Mouse (Mus musculus): ENCODE data around the gene Ccnf. TPM values are rescaled to one million over a fixed set of nuclear protein-coding genes. Genes with fewer than 3 reads are reported as not detected.

Ccnf gene
- total and polyA plus RNA-seq, 3 experiments, result 65.1 to 87.0 (median 73.4) TPM

- peaks cover 59% of the 10 kb centered on the region for H3K36me3 ChIP-seq (replicated peaks)
- peak overlapping the region; percentile 97 for H3K4me3 ChIP-seq (ENCODE audit: low read depth, low read length)
- ATAC-seq (ENCODE audit: extremely low read depth, insufficient number of reproducible peaks, low FRiP score, poor library complexity, severe bottlenecking) (no peak), DNase-seq (ENCODE audit: low spot score) (no peak)
- no peaks in the 10 kb centered on the region for H3K27me3 ChIP-seq (ENCODE audit: insufficient read depth, low read length)
- peaks cover 94% of the 10 kb centered on the region for H3K4me1 ChIP-seq (ENCODE audit: insufficient read depth, low read depth, low read length)
- no peaks in the 10 kb centered on the region for H3K9me3 ChIP-seq (replicated peaks)
- TF ChIP-seq CTCF (IDR thresholded peaks at IDR 0.05; ENCODE audit: low read depth, low read length) (no peak), POLR2AphosphoS5 (IDR thresholded peaks at IDR 0.05; ENCODE audit: insufficient replicate concordance, low read depth, low read length) (no peak), GATA1 (IDR thresholded peaks at IDR 0.05; ENCODE audit: borderline replicate concordance, low read length) (no peak), GATA2 (IDR thresholded peaks at IDR 0.05; ENCODE audit: borderline replicate concordance, low read depth, low read length) (no peak), TAL1 (conservative IDR thresholded peaks at IDR 0.05; ENCODE audit: low read depth, low read length) (no peak)
These were observed 47.4 kb downstream of the Ccnf start for GRCm38 (mm10) chr17:24203611-24204534.

- no peaks in the 10 kb centered on the region for H3K27me3 ChIP-seq (ENCODE audit: insufficient read depth, low read length)
- H3K4me3 ChIP-seq (ENCODE audit: low read depth, low read length), result peak overlapping the region; percentile 67
- no peaks in the 10 kb centered on the region for H3K9me3 ChIP-seq (replicated peaks)
- peaks cover 64% of the 10 kb centered on the region for H3K36me3 ChIP-seq (replicated peaks)
- TF ChIP-seq GATA1 (IDR thresholded peaks at IDR 0.05; ENCODE audit: borderline replicate concordance, low read length) (no peak), TAL1 (conservative IDR thresholded peaks at IDR 0.05; ENCODE audit: low read depth, low read length) (peak; percentile 83)
- peak; percentile 65 for ATAC-seq (ENCODE audit: extremely low read depth, insufficient number of reproducible peaks, low FRiP score, poor library complexity, severe bottlenecking)
- peaks cover 94% of the 10 kb centered on the region for H3K4me1 ChIP-seq (ENCODE audit: insufficient read depth, low read depth, low read length)
- DNase-seq (ENCODE audit: low spot score), result peak; percentile 81
These were observed 48.2 kb downstream of the Ccnf start for GRCm38 (mm10) chr17:24203068-24203467.

- H3K4me3 ChIP-seq (ENCODE audit: low read depth, low read length), result peak overlapping the region; percentile 67; the same call in 1 of the 2 replicates
- no peaks in the 10 kb centered on the region for H3K9me3 ChIP-seq (replicated peaks)
- DNase-seq (ENCODE audit: low spot score) (no peak), ATAC-seq (ENCODE audit: extremely low read depth, insufficient number of reproducible peaks, low FRiP score, poor library complexity, severe bottlenecking) (no peak)
- H3K27me3 ChIP-seq (ENCODE audit: insufficient read depth, low read length), result no peaks in the 10 kb centered on the region
- TF ChIP-seq CTCF (IDR thresholded peaks at IDR 0.05; ENCODE audit: low read depth, low read length) (no peak), GATA2 (IDR thresholded peaks at IDR 0.05; ENCODE audit: borderline replicate concordance, low read depth, low read length) (no peak), POLR2AphosphoS5 (IDR thresholded peaks at IDR 0.05; ENCODE audit: insufficient replicate concordance, low read depth, low read length) (no peak), TAL1 (conservative IDR thresholded peaks at IDR 0.05; ENCODE audit: low read depth, low read length) (no peak), GATA1 (IDR thresholded peaks at IDR 0.05; ENCODE audit: borderline replicate concordance, low read length) (no peak)
- peaks cover 94% of the 10 kb centered on the region for H3K4me1 ChIP-seq (ENCODE audit: insufficient read depth, low read depth, low read length)
- H3K36me3 ChIP-seq (replicated peaks), result peaks cover 73% of the 10 kb centered on the region
These were observed 50.2 kb downstream of the Ccnf start for GRCm38 (mm10) chr17:24201092-24201491.

GRCm38 (mm10) chr17:24199741-24200140 lies 51.5 kb downstream of the Ccnf start:
- H3K4me3 ChIP-seq (ENCODE audit: low read depth, low read length), result peak overlapping the region; percentile 60; the same call in 1 of the 2 replicates
- DNase-seq (ENCODE audit: low spot score) (no peak), ATAC-seq (ENCODE audit: extremely low read depth, insufficient number of reproducible peaks, low FRiP score, poor library complexity, severe bottlenecking) (no peak)
- peaks cover 97% of the 10 kb centered on the region for H3K4me1 ChIP-seq (ENCODE audit: insufficient read depth, low read depth, low read length)
- no peaks in the 10 kb centered on the region for H3K9me3 ChIP-seq (replicated peaks)
- peaks cover 85% of the 10 kb centered on the region for H3K36me3 ChIP-seq (replicated peaks)
- H3K27me3 ChIP-seq (ENCODE audit: insufficient read depth, low read length), result no peaks in the 10 kb centered on the region
- TF ChIP-seq POLR2AphosphoS5 (IDR thresholded peaks at IDR 0.05; ENCODE audit: insufficient replicate concordance, low read depth, low read length) (no peak), CTCF (IDR thresholded peaks at IDR 0.05; ENCODE audit: low read depth, low read length) (no peak), GATA1 (IDR thresholded peaks at IDR 0.05; ENCODE audit: borderline replicate concordance, low read length) (no peak), GATA2 (IDR thresholded peaks at IDR 0.05; ENCODE audit: borderline replicate concordance, low read depth, low read length) (no peak), TAL1 (conservative IDR thresholded peaks at IDR 0.05; ENCODE audit: low read depth, low read length) (no peak)

GRCm38 (mm10) chr17:24199252-24199651 lies 52.0 kb downstream of the Ccnf start:
- no peak for ATAC-seq (ENCODE audit: extremely low read depth, insufficient number of reproducible peaks, low FRiP score, poor library complexity, severe bottlenecking)
- H3K4me3 ChIP-seq (ENCODE audit: low read depth, low read length), result peak overlapping the region; percentile 62; the same call in 1 of the 2 replicates
- no peak for TF ChIP-seq GATA1 (IDR thresholded peaks at IDR 0.05; ENCODE audit: borderline replicate concordance, low read length)
- TF ChIP-seq TAL1 (conservative IDR thresholded peaks at IDR 0.05; ENCODE audit: low read depth, low read length), result peak; percentile 54
- no peak for DNase-seq (ENCODE audit: low spot score)
- H3K27me3 ChIP-seq (ENCODE audit: insufficient read depth, low read length), result no peaks in the 10 kb centered on the region
- H3K36me3 ChIP-seq (replicated peaks), result peaks cover 86% of the 10 kb centered on the region
- peaks cover 97% of the 10 kb centered on the region for H3K4me1 ChIP-seq (ENCODE audit: insufficient read depth, low read depth, low read length)
- H3K9me3 ChIP-seq (replicated peaks), result no peaks in the 10 kb centered on the region

GRCm38 (mm10) chr17:24197032-24197824 lies 54.1 kb downstream of the Ccnf start:
- peaks cover 99% of the 10 kb centered on the region for H3K4me1 ChIP-seq (ENCODE audit: insufficient read depth, low read depth, low read length)
- no peaks in the 10 kb centered on the region for H3K27me3 ChIP-seq (ENCODE audit: insufficient read depth, low read length)
- no peaks in the 10 kb centered on the region for H3K9me3 ChIP-seq (replicated peaks)
- no peak for TF ChIP-seq GATA1 (IDR thresholded peaks at IDR 0.05; ENCODE audit: borderline replicate concordance, low read length)
- no peak; the same call in 1 of the 2 replicates for TF ChIP-seq TAL1 (conservative IDR thresholded peaks at IDR 0.05; ENCODE audit: low read depth, low read length)
- TF ChIP-seq POLR2AphosphoS5 (IDR thresholded peaks at IDR 0.05; ENCODE audit: insufficient replicate concordance, low read depth, low read length), result no peak
- TF ChIP-seq CTCF (IDR thresholded peaks at IDR 0.05; ENCODE audit: low read depth, low read length), result no peak
- no peak for TF ChIP-seq GATA2 (IDR thresholded peaks at IDR 0.05; ENCODE audit: borderline replicate concordance, low read depth, low read length)
- peak; percentile 59 for ATAC-seq (ENCODE audit: extremely low read depth, insufficient number of reproducible peaks, low FRiP score, poor library complexity, severe bottlenecking)
- peak overlapping the region; percentile 63 for H3K4me3 ChIP-seq (ENCODE audit: low read depth, low read length)
- DNase-seq (ENCODE audit: low spot score), result no peak
- peaks cover 99% of the 10 kb centered on the region for H3K36me3 ChIP-seq (replicated peaks)

All from G1E (cell line).